Mouse (Mus musculus) neural tube, embryonic 12.5 days (tissue): ENCODE data around the gene Dnajc27. TPM values are rescaled to one million over a fixed set of nuclear protein-coding genes. Genes with fewer than 3 reads are reported as not detected.

ENCODE experiments used
- ATAC-seq: fragments of 200-750 bp; cut with Nextera tagmentation; 2 replicates; pipeline ENCODE4 v1.8.0; 2017; ENCODE audit warnings: low read depth, mild to moderate bottlenecking, moderate TSS enrichment, moderate library complexity; ENCODE audit not compliant: low FRiP score
- H3K27ac ChIP-seq: fragments of 300-500 bp; sonication (generic); 2 replicates; pipeline ENCODE4 v1.5.1; 2016
- H3K27me3 ChIP-seq: fragments of 300-500 bp; sonication (generic); replicated peaks from 2 replicates; pipeline ENCODE4 v1.6.1; 2016; ENCODE audit warnings: mild to moderate bottlenecking
- H3K36me3 ChIP-seq: fragments of 300-500 bp; sonication (generic); 2 replicates; pipeline ENCODE4 v1.6.1; 2016; ENCODE audit warnings: mild to moderate bottlenecking
- H3K4me1 ChIP-seq: fragments of 300-500 bp; sonication (generic); 2 replicates; pipeline ENCODE4 v1.6.1; 2016
- H3K4me2 ChIP-seq: fragments of 300-500 bp; sonication (generic); replicated peaks from 2 replicates; pipeline ENCODE4 v1.6.1; 2016; ENCODE audit warnings: mild to moderate bottlenecking
- H3K4me3 ChIP-seq: fragments of 300-500 bp; sonication (generic); 2 replicates; pipeline ENCODE4 v1.5.1; 2016
- H3K9ac ChIP-seq: fragments of 300-500 bp; sonication (generic); 2 replicates; pipeline ENCODE4 v1.6.1; 2016; ENCODE audit warnings: mild to moderate bottlenecking
- H3K9me3 ChIP-seq: fragments of 300-500 bp; sonication (generic); 2 replicates; pipeline ENCODE4 v1.6.1; 2016; ENCODE audit warnings: mild to moderate bottlenecking
- WGBS: fragments of 180-500 bp; shearing (Covaris S2); methylation state at CpG from one replicate; pipeline ENCODE4 v1.1.7; 2016; 5-methylcytosine and 5-hydroxymethylcytosine counted together
- polyA plus RNA-seq: library from polyadenylated mRNA; unstranded; fragments of >200 nt; fragmentation: Nextera tagmentation; extraction: Ambion mirVana; gene quantifications from 2 replicates; pipeline ENCODE4 v1.2.1, GENCODE M21; 2016

The Dnajc27 gene
- polyA plus RNA-seq = 12.7 and 13.4 TPM in 2 replicates

DNA sequence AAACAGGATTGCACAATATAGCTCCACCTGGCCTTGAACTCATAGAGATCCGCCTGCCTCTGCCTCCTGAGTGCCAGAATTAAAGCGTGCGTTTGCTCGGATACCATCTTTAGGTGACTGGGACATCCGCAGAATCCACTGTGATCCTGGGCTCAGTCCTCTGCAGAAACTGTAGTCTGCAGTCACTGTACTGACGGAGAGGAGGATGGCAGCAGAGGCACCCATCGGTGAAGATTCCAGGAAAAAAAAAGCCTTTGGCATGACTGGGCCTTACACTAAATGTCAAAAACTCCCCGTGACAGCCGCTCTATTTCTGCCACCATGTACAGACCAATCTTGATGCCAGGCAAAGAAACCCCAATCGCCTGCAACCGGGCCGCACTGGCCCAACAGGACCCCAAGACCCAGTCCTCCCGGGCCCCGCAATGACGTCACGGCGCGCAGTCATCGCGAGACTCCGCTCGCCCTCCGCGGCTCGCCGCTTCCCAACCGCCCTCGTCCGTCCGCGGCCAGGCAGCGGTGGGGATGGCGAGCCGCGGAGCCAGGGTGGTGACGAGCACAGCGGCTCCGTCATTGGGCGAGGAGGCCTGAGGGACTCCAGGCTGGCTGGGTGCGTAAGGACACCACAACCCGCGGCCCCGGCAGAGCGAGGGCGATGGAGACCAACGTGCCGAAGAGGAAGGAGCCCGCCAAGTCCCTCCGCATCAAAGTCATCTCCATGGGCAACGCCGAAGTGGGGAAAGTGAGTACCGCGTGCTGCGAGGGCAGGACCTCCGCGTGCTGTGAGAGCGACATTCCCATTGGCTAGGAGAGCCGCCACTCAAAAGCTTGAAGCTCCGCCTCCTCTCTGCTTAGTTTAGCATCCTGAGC lies at the start of gene Dnajc27:
Dnajc27 (plus strand) TSS at position 452 of the 870 bp plus-strand sequence.
- no peaks in the 10 kb centered on the region for H3K9me3 ChIP-seq
- H3K4me3 ChIP-seq = peak within 1 kb of the TSS; percentile 55
- peak within 1 kb of the TSS; percentile 69 for H3K9ac ChIP-seq
- peak; percentile 97 for ATAC-seq
- H3K4me1 ChIP-seq = peaks cover 9% of the 10 kb centered on the region; the same call in 1 of the 2 replicates
- peak within 1 kb of the TSS; percentile 63 for H3K4me2 ChIP-seq
- H3K27ac ChIP-seq = peak within 1 kb of the TSS; percentile 93
- H3K36me3 ChIP-seq = peaks cover 16% of the 10 kb centered on the region
- 4% methylated on average over 59 of the region's 59 CpGs for WGBS
- no peaks in the 10 kb centered on the region for H3K27me3 ChIP-seq

DNA sequence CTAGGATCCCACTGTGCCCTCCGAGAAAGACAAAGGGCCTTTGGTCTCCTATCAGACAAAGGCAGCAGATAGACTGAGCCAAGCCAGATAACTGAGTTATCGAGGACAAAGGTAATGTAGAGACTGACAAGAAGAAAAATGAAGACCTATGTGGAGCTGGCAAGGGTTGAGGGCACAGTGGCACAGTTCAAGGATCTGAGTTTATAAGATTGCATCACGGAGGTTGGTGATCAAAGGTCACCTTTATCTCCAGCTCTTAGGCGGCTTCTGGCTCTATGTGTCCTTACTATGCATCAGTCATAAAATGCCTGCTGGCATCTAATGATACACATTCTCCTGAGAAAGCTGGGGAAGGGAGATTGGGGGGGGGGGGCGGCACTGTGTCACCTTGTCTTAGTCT lies 46.2 kb upstream of the Dnajc27 start:
- Histone ChIP-seq H3K4me3 (no peak overlapping the region), H3K27me3 (no peaks in the 10 kb centered on the region), H3K4me2 (peak overlapping the region; percentile 74), H3K27ac (no peak overlapping the region), H3K36me3 (no peaks in the 10 kb centered on the region), H3K9ac (no peak overlapping the region), H3K4me1 (peaks cover 19% of the 10 kb centered on the region), H3K9me3 (no peaks in the 10 kb centered on the region)
- ATAC-seq = no peak
- 89% methylated on average over 5 of the region's 5 CpGs for WGBS

DNA sequence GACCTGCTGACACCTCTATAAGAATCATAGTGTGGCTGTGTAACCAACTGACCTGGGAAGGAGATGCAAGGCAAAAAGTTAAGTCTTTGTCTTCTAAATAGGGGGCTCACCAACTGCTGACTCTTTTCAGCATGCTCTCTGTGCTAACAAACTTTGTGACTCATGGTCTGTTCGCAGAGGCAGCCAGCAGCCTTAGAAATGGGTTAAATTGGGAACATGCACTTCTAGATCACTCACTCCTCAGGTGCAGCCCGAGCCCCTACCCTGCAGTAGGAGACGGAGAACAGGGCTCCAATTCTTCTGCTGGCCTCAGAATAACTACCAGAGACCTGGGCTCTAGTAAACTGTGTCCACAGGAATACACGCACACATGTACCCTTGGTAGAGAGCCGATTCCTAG lies 44.9 kb upstream of the Dnajc27 start:
- Histone ChIP-seq H3K27me3 (no peaks in the 10 kb centered on the region), H3K4me1 (peaks cover 19% of the 10 kb centered on the region), H3K4me2 (peak overlapping the region; percentile 74), H3K36me3 (no peaks in the 10 kb centered on the region), H3K27ac (no peak overlapping the region), H3K4me3 (peak overlapping the region; percentile 80), H3K9me3 (no peaks in the 10 kb centered on the region), H3K9ac (peak overlapping the region; percentile 87)
- no peak; the same call in 1 of the 2 replicates for ATAC-seq
- WGBS = 25% methylated on average over 5 of the region's 5 CpGs

DNA sequence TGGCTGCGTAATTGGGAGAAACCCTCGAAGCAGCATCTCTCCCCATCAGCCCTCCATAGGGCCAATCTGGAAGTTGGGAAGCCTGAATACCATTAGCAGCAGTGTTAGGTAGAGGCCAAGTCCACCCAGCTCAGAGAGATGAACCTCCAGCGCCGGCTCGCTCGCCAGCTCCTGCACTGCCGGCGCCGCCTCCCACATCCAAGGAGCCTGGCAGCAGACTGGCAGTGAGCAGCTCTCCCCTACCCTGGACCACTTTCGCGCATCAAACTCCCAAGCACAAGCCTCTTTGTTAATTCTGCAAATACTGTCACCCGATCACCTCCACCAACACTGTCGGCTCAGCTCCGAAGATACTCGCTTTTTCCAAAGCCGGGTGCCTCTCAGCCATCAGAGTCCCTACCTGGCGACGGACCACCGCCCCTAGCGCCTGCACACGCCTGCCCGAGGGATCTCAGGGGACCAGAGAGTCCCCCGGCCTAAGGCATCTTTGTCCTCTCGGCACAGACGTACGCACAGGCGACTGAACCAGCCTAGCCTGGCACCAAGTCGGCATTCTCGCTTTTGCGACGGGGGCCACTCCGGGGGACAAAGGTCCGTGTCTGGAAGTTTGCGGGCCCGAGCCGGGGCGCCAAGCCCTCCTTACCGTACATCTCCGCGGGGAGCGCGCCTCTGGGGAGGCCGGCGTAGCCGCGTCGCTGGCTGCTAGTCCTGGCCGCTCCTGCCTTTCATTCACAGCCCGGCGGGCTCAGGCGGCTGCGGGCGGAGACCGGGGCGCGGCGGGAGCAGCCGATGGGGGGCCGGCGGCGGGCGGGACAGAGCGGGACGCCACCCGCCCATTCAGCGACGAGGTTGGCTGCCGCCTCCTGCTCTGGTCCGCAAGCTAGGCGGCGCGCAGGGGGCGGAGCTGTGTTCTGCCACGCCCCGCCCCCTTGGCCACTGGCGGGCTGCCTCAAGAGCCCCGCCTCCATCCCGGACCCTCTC lies 44.0 kb upstream of the Dnajc27 start, which contains the start of gene Efr3b:
Efr3b (minus strand) TSS at position 855 of the 981 bp plus-strand sequence.
- H3K4me2 ChIP-seq = peak within 1 kb of the TSS; percentile 74
- under 1% methylated on average over 67 of the region's 78 CpGs for WGBS
- H3K36me3 ChIP-seq = no peaks in the 10 kb centered on the region
- no peaks in the 10 kb centered on the region for H3K9me3 ChIP-seq
- ATAC-seq = peak; percentile 97
- no peaks in the 10 kb centered on the region for H3K27me3 ChIP-seq
- H3K4me1 ChIP-seq = peaks cover 19% of the 10 kb centered on the region
- H3K9ac ChIP-seq = peak within 1 kb of the TSS; percentile 87
- peak within 1 kb of the TSS; percentile 15; the same call in 1 of the 2 replicates for H3K27ac ChIP-seq
- H3K4me3 ChIP-seq = peak within 1 kb of the TSS; percentile 80

DNA sequence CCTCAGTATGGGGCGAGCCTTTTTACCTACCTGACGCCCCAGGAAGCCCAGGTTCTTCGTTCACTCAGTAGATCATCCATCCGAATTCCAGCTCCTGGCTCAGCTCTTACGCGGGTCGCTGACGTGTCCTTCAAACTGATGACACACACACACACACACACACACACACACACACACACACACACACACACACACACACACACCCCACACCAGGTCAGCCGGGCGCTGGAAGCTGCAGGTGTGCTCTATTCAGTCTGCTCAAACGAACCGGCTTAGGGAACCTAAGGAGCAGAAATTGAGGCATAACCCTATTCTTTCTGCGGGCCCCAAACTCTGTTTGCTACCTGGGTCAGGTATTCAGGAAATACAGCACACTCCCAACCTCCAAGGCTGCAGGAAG lies 43.3 kb upstream of the Dnajc27 start:
- Histone ChIP-seq H3K4me3 (peak overlapping the region; percentile 80), H3K9me3 (no peaks in the 10 kb centered on the region), H3K27me3 (no peaks in the 10 kb centered on the region), H3K9ac (peak overlapping the region; percentile 87; the same call in 1 of the 2 replicates), H3K4me2 (peak overlapping the region; percentile 74), H3K4me1 (peaks cover 19% of the 10 kb centered on the region), H3K36me3 (no peaks in the 10 kb centered on the region), H3K27ac (no peak overlapping the region)
- 4% methylated on average over 13 of the region's 13 CpGs for WGBS
- no peak for ATAC-seq

DNA sequence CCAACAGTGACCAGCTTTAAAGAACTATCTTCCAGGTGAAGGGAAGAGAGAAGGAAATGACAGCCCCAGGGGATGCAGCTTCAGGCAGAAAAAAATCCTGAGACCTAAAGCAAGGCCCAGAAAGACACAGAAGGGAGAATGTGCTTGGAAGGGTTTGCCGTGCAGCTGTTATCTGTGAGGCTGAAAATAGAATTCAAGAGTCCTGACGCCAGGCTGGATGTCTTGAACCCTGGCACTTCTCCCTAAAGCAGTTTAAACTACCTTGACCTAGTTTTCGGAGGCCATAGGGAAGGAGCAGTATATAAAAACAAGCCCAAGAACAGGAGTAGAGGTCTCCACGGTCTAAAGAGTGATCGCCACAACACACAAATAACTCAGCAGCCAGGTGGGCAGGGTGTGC lies 40.0 kb upstream of the Dnajc27 start:
- Histone ChIP-seq H3K9ac (no peak overlapping the region), H3K4me2 (no peak overlapping the region), H3K36me3 (no peaks in the 10 kb centered on the region), H3K9me3 (no peaks in the 10 kb centered on the region), H3K4me3 (no peak overlapping the region), H3K27ac (no peak overlapping the region), H3K27me3 (no peaks in the 10 kb centered on the region), H3K4me1 (peaks cover 7% of the 10 kb centered on the region)
- no peak for ATAC-seq
- 84% methylated on average over 5 of the region's 5 CpGs for WGBS

DNA sequence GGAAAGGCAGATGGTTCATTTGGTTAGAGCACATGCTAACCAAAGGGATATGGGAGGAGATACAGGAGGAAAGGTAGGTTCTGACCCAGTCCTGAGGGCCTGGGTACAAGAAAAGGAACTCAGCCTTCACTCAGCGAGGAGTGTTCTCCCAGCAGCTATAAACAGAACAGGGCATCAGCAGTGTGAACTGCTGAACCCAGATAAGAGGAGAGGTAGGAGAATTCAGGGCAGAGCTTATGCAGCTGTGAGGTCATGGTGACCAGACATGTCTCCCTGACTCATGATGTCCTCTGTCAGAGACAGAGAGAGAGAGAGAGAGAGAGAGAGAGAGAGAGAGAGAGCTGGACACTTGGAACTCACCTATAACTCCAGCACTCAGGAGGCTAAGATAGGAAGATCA lies 36.4 kb upstream of the Dnajc27 start:
- no peaks in the 10 kb centered on the region for H3K9me3 ChIP-seq
- no peaks in the 10 kb centered on the region for H3K4me1 ChIP-seq
- no peak overlapping the region for H3K27ac ChIP-seq
- WGBS = 76% methylated on average over 1 of the region's 1 CpGs
- H3K27me3 ChIP-seq = no peaks in the 10 kb centered on the region
- ATAC-seq = no peak
- H3K9ac ChIP-seq = no peak overlapping the region
- H3K4me3 ChIP-seq = no peak overlapping the region
- H3K36me3 ChIP-seq = no peaks in the 10 kb centered on the region
- no peak overlapping the region for H3K4me2 ChIP-seq

DNA sequence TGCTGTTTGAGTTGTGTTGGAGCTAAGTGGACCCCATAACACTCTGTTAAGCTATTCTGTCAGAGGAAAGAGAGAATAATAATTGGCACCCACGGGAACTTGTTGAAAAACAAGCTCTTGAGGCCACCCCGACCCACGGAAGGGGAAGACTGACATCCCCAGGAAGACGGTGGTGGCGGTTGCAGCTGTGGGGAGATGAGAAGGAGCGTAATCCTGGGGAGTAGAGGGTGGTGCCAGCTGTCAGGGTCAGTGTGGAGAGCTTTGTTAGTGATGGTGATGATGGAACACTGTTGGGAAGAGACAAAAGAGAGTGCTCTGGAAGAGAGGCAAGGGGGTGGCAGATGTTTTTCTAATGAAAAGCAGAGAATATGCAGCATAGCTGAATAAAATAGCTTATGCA lies 34.4 kb upstream of the Dnajc27 start:
- no peaks in the 10 kb centered on the region for H3K36me3 ChIP-seq
- no peaks in the 10 kb centered on the region for H3K27me3 ChIP-seq
- H3K4me1 ChIP-seq = no peaks in the 10 kb centered on the region
- H3K27ac ChIP-seq = no peak overlapping the region
- H3K4me3 ChIP-seq = no peak overlapping the region
- H3K9ac ChIP-seq = no peak overlapping the region
- no peak overlapping the region for H3K4me2 ChIP-seq
- H3K9me3 ChIP-seq = no peaks in the 10 kb centered on the region
- no peak for ATAC-seq
- WGBS = 52% methylated on average over 6 of the region's 6 CpGs

DNA sequence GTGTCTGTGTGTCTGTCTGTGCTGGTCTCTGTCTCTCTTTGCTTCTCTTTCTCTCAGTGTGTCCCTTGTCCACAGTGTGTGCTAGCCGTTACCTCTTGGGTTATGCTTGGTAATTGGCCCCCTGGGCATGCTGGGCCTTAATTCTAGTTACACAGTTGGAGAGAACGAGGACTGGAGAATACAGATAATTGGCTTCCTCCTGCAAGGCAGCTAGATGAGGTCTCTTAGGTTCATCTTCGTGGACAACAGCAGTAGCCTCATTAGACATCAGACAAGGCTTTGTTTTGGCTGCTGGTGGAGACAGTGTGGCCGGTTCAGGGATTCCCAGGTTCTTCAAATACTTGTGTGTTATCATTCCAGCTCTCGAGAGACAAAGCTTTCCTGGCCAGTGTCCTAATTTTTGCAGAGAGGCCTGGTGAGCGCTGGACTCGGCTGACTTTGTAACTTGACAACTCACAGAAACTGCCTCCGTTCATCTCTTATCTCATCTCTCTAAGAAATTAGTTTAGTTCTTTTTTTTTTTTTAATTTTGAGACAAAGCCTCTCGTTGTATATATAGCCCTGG lies 31.4 kb upstream of the Dnajc27 start:
- 66% methylated on average over 9 of the region's 9 CpGs for WGBS
- no peaks in the 10 kb centered on the region for H3K9me3 ChIP-seq
- no peak overlapping the region for H3K9ac ChIP-seq
- H3K4me1 ChIP-seq = no peaks in the 10 kb centered on the region
- no peak overlapping the region for H3K4me2 ChIP-seq
- no peaks in the 10 kb centered on the region for H3K27me3 ChIP-seq
- H3K36me3 ChIP-seq = no peaks in the 10 kb centered on the region
- H3K27ac ChIP-seq = no peak overlapping the region
- H3K4me3 ChIP-seq = no peak overlapping the region
- ATAC-seq = no peak

DNA sequence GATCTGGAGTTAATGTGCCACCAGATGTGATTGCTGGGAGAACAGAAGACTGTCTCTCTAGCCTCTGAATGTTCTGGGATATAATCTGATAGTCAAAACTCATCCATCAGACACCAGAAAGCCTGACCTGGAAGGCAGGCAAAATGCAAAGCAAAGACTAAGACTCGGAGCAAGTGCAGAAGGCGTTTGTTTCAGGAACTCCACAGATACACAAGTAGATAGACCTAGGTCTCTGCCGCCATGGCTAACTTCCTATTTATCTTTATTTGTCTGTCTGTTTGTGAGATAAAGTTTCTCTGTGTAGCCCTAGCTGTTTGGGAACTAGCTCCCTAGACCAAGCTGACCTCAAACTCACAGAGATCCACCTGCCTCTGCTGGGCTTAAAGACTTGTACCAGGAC lies 28.7 kb upstream of the Dnajc27 start:
- H3K4me3 ChIP-seq = no peak overlapping the region
- no peaks in the 10 kb centered on the region for H3K27me3 ChIP-seq
- no peak for ATAC-seq
- WGBS = 85% methylated on average over 3 of the region's 3 CpGs
- H3K4me2 ChIP-seq = no peak overlapping the region
- no peak overlapping the region for H3K9ac ChIP-seq
- H3K36me3 ChIP-seq = no peaks in the 10 kb centered on the region
- H3K9me3 ChIP-seq = no peaks in the 10 kb centered on the region
- H3K27ac ChIP-seq = no peak overlapping the region
- no peaks in the 10 kb centered on the region for H3K4me1 ChIP-seq

DNA sequence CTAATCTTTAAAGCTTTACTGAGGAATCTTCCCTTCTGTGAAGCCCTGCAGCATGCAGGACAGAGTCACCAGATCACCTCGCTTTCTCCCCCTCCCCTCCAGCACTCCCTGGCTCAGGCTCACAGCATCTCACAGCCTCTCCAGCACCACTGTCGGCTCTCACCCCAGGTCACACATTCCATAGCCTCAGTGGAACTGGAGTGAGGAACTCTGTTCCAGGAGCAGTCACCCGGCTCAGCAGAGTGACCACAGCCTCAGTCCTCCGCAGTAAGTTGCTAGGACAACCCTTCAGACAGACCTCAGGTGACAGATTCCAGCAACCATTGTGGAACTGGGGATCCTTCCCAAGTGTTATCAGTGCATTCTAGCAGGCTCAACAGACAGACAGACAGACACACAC lies 27.5 kb upstream of the Dnajc27 start:
- H3K27me3 ChIP-seq = no peaks in the 10 kb centered on the region
- H3K9me3 ChIP-seq = no peaks in the 10 kb centered on the region
- WGBS = 57% methylated on average over 4 of the region's 4 CpGs
- ATAC-seq = no peak
- H3K27ac ChIP-seq = no peak overlapping the region
- no peak overlapping the region for H3K9ac ChIP-seq
- no peak overlapping the region for H3K4me3 ChIP-seq
- no peaks in the 10 kb centered on the region for H3K4me1 ChIP-seq
- no peaks in the 10 kb centered on the region for H3K36me3 ChIP-seq
- no peak overlapping the region for H3K4me2 ChIP-seq

DNA sequence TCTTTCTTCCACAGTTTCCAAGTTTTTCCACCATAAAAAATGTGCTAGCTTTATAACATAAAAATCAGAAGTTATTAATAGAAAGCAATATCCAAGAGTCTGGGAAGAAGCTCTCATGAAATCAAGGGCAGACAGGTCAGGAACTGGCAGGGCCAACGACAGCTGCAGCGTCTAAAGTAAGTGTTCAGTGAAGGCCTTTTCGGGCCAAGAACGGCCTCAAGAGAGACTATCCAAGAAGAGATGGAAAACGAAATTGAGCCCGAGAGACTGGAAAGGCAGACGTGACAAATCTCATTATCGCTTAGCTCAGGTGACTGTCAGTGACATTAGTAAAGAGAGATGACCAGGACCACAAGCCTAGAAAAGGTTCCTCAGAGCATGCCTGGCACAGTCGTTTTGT lies 24.1 kb upstream of the Dnajc27 start:
- Histone ChIP-seq H3K9me3 (no peaks in the 10 kb centered on the region), H3K9ac (no peak overlapping the region), H3K4me1 (no peaks in the 10 kb centered on the region), H3K4me3 (no peak overlapping the region), H3K27me3 (no peaks in the 10 kb centered on the region), H3K4me2 (no peak overlapping the region), H3K36me3 (no peaks in the 10 kb centered on the region), H3K27ac (no peak overlapping the region)
- ATAC-seq = no peak
- 76% methylated on average over 9 of the region's 9 CpGs for WGBS
